Mouse (Mus musculus) megakaryocyte, embryonic 14.5 days (primary cell): ENCODE data around the gene Ugt1a6a. TPM values are rescaled to one million over a fixed set of nuclear protein-coding genes. Genes with fewer than 3 reads are reported as not detected.
"Not testable (repeated sequence)": the region's sequence is repeated elsewhere in the genome, so short reads cannot be mapped to it uniquely, and the experiment has no call there.

ENCODE experiments used
- H3K27me3 ChIP-seq: replicated peaks from 2 replicates; pipeline ENCODE3; 2012; ENCODE audit warnings: inconsistent platforms
- H3K36me3 ChIP-seq: replicated peaks from 2 replicates; pipeline ENCODE3; 2012; ENCODE audit warnings: low read length, inconsistent platforms, mixed read lengths
- H3K4me1 ChIP-seq: 2 replicates; pipeline ENCODE4 v1.6.1; 2012; ENCODE audit warnings: inconsistent platforms
- H3K4me3 ChIP-seq: replicated peaks from 2 replicates; pipeline ENCODE3; 2012; ENCODE audit warnings: moderate library complexity, mild to moderate bottlenecking, inconsistent platforms
- H3K9me3 ChIP-seq: 2 replicates; pipeline ENCODE4 v1.6.1; 2012; ENCODE audit warnings: inconsistent platforms
- FLI1 ChIP-seq: IDR thresholded peaks from 2 replicates; pipeline ENCODE4 v1.6.1; 2012; ENCODE audit warnings: low read length, inconsistent platforms, mixed read lengths
- GATA1 ChIP-seq: IDR thresholded peaks from 3 replicates; pipeline ENCODE4 v1.6.1; 2012; ENCODE audit warnings: mixed read lengths, low read length, inconsistent platforms, borderline replicate concordance
- polyA plus RNA-seq: library from polyadenylated mRNA; stranded (reverse); fragments of >175 nt; gene quantifications from 2 replicates; pipeline ENCODE4 v1.2.3, GENCODE M21; 2012; ENCODE audit warnings: low replicate concordance; ENCODE audit not compliant: insufficient read depth

The Ugt1a6a gene
- polyA plus RNA-seq, 1 experiment = not detected

- peaks cover 2% of the 10 kb centered on the region for H3K27me3 ChIP-seq
- no peaks in the 10 kb centered on the region for H3K36me3 ChIP-seq
- no peaks in the 10 kb centered on the region for H3K9me3 ChIP-seq
- TF ChIP-seq FLI1 = no peak
- no peak for TF ChIP-seq GATA1
- no peak overlapping the region for H3K4me3 ChIP-seq
- peaks cover 5% of the 10 kb centered on the region; the same call in 1 of the 2 replicates for H3K4me1 ChIP-seq
Observed at GRCm38 (mm10) chr1:88136646-88137045, 2.0 kb downstream of the Ugt1a6a start.

DNA sequence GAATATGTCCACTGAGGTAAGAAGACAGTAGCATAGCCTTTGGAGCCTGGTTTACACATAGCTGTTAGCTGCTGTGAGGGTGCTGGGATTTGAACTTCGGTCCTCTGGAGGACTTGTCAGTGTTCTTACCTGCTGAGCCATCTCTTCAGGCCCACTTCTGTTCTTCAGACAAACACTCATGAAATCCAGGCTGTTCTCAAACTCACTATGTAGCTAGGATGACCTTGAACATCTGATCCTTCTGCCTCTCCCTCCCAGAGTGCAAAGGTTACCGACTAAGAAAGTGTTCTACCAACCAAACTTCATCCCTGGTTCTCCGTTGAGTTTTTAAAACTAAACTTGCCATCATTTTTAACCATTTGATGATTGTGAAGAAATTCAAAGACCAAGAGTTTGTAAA lies 2.7 kb downstream of the Ugt1a6a start:
- TF ChIP-seq GATA1 (no peak), FLI1 (no peak)
- no peaks in the 10 kb centered on the region for H3K27me3 ChIP-seq

DNA sequence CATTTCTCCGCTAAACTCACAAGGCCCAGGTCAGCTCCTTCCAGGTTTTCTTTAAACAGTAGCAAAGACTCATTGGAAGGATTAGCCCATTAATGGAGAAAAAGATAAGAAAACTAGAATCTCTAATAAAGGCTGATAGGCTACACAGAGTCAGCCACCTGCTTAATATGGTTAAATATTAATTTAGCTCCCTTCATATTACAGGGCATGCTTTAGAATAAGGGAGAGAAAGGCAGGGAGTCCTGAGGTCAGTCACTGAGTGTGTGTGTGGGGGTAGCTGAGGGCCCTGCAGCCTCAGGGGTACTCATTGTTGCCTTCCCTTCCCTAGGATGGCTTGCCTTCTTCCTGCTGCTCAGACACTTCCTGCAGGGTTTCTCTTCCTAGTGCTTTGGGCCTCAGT lies 3.5 kb downstream of the Ugt1a6a start:
- H3K4me3 ChIP-seq = no peak overlapping the region
- H3K36me3 ChIP-seq = no peaks in the 10 kb centered on the region
- H3K4me1 ChIP-seq = peaks cover 8% of the 10 kb centered on the region; the same call in 1 of the 2 replicates
- no peaks in the 10 kb centered on the region for H3K27me3 ChIP-seq
- no peak for TF ChIP-seq GATA1
- TF ChIP-seq FLI1 = no peak
- no peaks in the 10 kb centered on the region for H3K9me3 ChIP-seq

More for the DNA sequence above, 2.7 kb downstream of the Ugt1a6a start:
- H3K36me3 ChIP-seq = no peaks in the 10 kb centered on the region
- no peak overlapping the region for H3K4me3 ChIP-seq
- H3K9me3 ChIP-seq = no peaks in the 10 kb centered on the region
- peaks cover 6% of the 10 kb centered on the region; the same call in 1 of the 2 replicates for H3K4me1 ChIP-seq

DNA sequence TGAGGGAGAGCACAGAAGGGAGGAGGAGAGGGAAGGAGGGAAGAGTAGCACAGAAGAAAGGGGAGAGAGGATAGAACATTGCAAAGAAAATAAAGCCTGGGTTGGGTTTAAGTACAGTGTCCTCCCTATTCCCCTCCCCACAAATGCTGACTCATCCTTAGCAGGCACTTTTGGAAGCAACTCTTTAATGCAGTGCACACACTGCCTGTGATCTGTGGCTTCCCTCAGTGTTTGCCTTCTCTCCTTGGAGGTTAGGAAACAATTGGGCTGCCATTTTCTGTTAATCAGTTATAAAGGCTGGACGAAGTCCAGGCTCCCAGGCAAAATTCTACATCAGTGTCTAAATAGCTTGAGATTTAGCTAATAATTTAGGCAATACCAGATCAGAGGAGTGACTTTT lies 5.9 kb downstream of the Ugt1a6a start:
- H3K4me3 ChIP-seq, H3K36me3 ChIP-seq, H3K4me1 ChIP-seq, H3K27me3 ChIP-seq, H3K9me3 ChIP-seq: not testable (repeated sequence)

- H3K4me3 ChIP-seq, H3K36me3 ChIP-seq, H3K9me3 ChIP-seq, H3K4me1 ChIP-seq, H3K27me3 ChIP-seq: not testable (repeated sequence)
Observed at GRCm38 (mm10) chr1:88143966-88144675, 9.5 kb downstream of the Ugt1a6a start.

DNA sequence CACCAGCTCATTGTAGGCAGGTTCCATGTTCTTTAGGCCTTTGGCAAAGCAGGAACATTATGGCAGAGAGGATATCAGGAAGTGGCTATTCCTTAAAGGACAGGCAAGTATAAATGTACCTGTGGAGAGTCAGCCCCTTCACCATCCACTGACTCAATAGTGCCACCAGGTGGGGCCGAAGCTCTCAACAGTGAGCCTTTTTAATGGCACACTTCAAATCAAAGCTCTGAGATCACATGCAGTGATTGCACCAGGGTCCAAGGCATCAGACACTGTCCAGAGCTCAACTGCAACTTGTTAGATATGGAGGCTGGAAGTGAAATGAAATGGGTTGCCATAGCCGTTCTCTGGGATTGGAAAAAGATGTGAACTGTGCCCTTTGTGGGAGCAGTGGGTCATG lies 10.7 kb downstream of the Ugt1a6a start:
- H3K4me3 ChIP-seq, H3K4me1 ChIP-seq, H3K36me3 ChIP-seq, H3K9me3 ChIP-seq, H3K27me3 ChIP-seq: not testable (repeated sequence)

DNA sequence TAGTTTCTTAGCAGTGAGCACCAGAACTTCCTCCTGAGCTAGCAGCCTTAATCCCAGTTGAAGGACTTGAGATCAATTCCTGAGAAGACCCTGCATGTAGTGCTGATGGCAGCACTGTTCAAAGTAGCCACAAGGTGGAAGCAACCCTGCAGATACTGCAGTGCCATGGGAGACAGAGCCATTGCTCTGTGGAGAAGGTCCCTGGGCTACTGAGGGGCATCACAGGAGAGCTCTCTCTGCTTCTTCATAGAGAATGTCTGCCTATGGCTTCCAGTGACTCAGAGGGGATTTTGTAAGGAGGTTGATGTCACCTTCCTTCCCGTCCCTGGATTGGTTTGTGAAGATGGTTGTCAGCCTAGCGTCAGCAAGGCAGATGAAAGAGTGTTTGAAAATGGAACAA lies 15.5 kb downstream of the Ugt1a6a start:
- not testable (repeated sequence) for H3K4me1 ChIP-seq, H3K4me3 ChIP-seq, H3K9me3 ChIP-seq, H3K27me3 ChIP-seq, H3K36me3 ChIP-seq

- TF ChIP-seq FLI1 = no peak
- no peak for TF ChIP-seq GATA1
- no peak overlapping the region for H3K4me3 ChIP-seq
- no peaks in the 10 kb centered on the region for H3K4me1 ChIP-seq
- no peaks in the 10 kb centered on the region for H3K36me3 ChIP-seq
- peaks cover 3% of the 10 kb centered on the region; the same call in 1 of the 2 replicates for H3K9me3 ChIP-seq
- no peaks in the 10 kb centered on the region for H3K27me3 ChIP-seq
Observed at GRCm38 (mm10) chr1:88158430-88158829, 23.8 kb downstream of the Ugt1a6a start.

DNA sequence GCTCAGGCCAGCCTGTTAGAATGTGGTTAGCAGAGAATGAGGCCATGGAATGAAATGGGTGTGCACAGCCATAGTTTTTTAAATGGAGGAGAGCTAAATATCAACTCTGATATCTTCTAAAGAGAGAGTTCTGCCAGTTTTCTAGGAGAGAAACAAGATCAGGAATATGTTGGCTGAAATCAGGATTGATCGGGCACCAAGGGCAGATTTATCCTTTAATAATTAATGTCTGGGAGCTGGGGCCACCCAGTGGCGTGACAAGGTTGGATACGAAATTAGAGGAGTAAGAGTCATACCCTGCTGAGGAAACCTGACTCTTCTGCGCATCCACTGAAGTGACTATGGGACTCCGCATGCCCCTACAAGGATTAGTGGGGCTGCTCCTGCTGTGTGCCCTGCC lies 31.1 kb downstream of the Ugt1a6a start, which contains the start of gene Ugt1a5:
Ugt1a5 (plus strand) TSS at position 302 of the 400 bp plus-strand sequence.
- Histone ChIP-seq H3K9me3 (peaks cover 11% of the 10 kb centered on the region), H3K4me1 (no peaks in the 10 kb centered on the region), H3K4me3 (no peak within 1 kb of the TSS), H3K27me3 (no peaks in the 10 kb centered on the region), H3K36me3 (no peaks in the 10 kb centered on the region)
- TF ChIP-seq GATA1 = no peak
- TF ChIP-seq FLI1 = no peak

DNA sequence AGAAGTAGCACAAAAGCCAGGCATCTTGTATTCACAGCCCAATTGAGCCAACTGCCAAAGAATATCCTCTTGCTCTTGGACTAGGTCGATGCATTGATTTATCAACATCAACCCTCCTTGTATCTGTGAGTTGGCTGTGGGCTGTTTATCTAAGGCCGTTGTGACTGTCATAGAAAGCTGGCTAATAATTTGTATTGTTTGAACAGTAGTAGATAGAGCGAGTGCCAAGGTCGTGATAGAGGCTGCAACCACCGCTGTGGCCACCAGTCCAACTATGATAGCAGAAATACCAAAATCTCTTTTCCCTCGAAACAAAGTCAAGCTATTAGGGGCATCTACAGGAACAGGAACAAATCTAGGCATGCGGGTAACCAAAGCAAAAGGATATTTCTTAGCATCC lies 37.6 kb downstream of the Ugt1a6a start:
- peaks cover 34% of the 10 kb centered on the region for H3K9me3 ChIP-seq
- H3K36me3 ChIP-seq, H3K27me3 ChIP-seq, H3K4me3 ChIP-seq, H3K4me1 ChIP-seq: not testable (repeated sequence)

- no peaks in the 10 kb centered on the region for H3K36me3 ChIP-seq
- peaks cover 42% of the 10 kb centered on the region for H3K9me3 ChIP-seq
- peaks cover 4% of the 10 kb centered on the region for H3K4me1 ChIP-seq
- H3K27me3 ChIP-seq = no peaks in the 10 kb centered on the region
- no peak overlapping the region for H3K4me3 ChIP-seq
- TF ChIP-seq FLI1 (no peak), GATA1 (no peak)
Observed at GRCm38 (mm10) chr1:88179657-88180056, 45.0 kb downstream of the Ugt1a6a start.
